Mouse (Mus musculus): Measurements from ENCODE around the gene Myh6.
"Not testable (repeated sequence)": the region's sequence is repeated elsewhere in the genome, so short reads cannot be mapped to it uniquely, and the experiment has no call there.

The Myh6 gene

DNA sequence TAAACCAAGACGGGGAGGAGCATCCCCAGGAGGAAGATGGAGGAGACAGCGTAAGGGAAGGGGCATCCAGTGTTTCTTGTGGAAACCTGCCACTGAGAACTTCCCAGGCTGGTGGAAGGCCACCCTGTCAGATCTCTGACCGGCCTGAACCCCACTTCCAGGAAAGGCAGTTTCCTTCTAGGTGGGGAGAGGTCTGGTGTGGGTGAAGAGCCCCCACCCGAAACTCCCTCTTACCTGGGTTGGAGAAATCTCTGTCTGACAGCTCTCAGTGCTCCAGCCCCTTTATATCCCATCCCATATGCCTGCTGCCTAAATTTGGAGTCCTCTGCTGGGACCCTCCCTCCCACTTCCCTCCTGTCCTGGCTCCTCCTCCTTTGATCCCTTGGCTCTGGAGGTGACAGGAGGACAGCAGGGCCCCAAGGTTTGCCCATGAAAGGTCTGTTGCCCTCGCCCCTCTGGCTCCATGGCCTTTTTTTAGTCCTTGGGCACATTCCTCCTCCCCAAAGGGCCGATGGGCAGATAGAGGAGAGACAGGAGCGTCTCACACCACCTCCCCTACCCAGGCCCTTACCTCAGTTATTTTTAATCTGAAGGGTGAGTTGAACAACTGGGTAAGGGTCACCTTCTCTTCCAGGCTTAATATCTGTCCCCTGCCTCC, at the start of gene Myh6:
Gene Myh6, minus strand, starts transcription at position 608 of the 658 bp plus-strand sequence.
- DNase-seq (ENCODE audit: low spot score in 2 of 2) = no peak

DNA sequence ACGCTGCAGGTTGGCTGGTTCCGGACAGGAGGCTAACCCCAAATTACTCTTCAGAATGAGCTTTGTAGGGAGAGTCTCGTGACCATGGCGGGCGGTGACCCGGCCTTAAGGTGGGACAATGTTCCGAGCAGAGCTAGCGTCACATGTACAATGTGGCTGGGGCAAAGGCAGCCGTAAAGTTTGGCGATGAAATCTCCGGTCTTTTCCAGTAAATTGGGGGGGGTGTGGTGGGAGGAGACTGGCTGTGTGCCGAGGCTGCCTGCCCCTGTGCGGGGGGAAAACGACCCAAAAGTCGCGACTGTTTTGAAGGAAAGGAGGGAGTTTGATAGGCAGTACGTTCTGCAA, 49.0 kb upstream of the Myh6 start:
- no peak for DNase-seq (ENCODE audit: low spot score in 2 of 2)

DNA sequence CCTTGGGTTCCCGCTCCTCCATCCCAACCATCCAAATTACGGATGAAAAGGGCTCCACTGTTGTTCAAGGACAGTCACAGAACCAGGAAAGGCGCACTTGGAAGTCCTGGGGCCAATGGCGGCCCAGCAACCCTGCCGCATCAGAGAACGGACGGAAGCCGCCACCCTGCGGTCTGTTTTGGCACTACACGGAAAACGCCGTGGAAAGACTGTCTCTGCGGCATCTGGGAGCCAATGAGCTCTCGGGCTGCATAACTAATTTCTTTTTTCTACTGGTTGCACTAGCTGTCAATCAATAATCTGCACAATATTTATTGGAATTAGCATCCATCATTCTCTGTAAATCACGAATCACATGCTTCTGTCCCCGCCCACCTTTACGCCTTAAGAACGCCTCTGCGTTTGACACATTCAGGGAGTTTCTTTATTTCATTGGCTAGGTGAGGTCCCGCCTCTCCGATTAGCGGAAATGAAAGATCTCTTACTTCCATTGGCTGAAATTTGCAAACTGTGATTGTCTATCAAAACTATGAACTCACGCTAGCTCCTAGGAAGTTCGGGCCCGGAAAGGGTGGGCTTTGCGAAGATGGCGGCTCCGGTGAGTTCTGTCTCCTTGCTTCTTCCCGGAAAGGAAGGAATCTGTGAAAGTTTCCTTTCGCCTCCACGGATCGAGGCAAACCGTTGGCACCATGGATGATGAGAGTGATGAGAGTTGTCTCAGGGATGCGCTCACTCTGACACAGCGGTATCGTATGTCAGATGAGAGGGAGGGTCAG, 48.5 kb upstream of the Myh6 start, which contains the start of gene Ngdn:
Gene Ngdn, plus strand, starts transcription at position 464 of the 776 bp plus-strand sequence.
- DNase-seq (ENCODE audit: low spot score in 2 of 2) = peak; percentile 99

DNA sequence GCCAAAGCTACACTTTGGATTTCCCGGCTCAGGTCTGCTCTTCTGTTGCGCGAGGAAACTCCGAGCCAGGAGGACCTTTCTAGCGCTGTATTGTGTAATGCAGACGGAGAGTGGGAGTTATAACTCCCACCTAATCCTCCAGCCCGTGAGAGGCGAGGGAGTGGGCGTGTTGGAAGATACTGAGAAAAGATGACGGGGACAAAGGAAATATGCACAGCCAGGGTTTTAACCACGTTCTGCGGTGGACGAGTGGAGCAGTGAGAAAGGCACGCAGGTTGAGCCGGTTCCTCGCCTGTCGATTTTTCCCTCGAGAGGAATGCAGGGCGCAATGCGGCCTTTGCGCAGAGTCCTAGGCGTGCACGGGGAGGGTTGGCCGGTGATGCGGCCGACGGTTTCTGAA, 47.9 kb upstream of the Myh6 start:
- DNase-seq (ENCODE audit: low spot score in 2 of 2) = peak; percentile 76 to 84

DNA sequence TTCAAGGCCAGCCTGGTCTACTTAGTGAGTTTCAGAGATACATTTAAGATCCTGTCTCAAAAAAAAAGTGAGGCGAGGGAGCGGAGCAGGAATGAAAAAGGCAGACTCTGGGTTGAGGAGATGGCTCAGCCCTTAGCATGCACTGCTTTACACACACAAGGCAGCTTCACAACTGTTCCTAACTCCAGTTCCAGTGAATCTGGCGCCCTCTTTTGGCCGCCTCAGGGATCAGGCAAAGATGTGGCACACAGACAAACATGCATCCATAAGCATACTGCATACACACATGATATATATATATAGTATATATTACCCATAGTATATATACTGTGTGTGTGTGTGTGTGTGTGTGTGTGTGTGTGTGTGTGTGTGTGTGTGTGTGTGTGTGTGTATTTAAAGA, 44.4 kb upstream of the Myh6 start:
- DNase-seq (ENCODE audit: low spot score in 2 of 2) = peak in 1 of 2 experiments; percentile 49

DNA sequence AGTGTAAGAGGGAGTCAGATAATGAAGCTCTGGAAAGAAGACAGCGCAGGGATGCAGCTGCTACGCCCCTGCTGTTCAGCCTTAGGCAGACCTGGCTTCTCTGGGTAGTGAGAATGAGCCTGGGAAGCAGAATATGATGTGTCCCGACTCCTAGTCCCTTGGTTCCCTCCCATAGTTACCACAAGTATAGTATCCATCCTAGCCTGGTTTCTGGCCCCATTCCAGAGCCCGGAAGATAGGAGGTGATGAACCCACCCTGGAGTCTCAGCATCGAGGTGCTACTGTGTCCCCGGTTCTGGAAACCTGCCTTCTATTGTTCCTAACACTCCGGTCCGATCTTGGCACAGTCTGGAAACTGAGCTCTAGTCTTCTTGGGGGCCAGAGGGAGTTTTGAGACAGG, 41.7 kb upstream of the Myh6 start:
- no peak for DNase-seq (ENCODE audit: low spot score in 2 of 2)

DNA sequence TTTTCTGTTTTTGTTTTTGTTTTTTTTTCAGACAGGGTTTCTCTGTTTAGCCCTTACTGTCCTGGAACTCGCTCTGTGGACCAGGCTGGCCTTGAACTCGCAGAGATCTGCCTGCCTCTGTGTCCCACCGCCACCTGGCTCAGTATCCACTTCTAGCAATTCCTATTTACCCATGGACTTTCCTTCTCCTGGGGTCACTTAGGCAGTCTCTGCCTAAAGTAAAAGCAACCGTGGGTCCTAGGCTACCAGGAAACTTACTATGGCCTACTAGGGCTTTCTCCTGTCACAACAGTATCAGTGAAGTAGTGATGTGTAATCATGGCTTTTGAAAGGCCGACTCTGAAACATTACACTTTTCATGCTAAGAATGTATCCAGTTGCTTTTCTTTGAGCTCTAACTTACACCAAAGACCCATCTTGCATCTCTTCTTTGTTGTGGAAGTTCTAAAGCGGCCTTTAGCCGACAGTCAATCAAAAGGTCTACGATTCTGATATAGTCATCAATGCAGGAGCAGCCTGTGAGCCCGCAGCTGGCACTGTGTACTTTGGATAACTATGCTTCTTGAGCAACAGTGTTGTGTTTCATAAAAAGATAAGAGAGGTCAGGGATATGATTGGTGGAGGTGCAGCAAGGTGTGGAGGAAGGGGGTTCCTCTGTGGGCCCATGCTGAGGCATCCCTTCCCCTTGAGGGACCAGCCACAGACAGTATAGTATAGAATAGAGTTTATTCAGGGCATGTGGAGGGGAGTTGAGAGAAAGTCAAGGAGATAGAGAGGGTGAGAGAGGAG, 40.6 kb upstream of the Myh6 start:
- no peak for DNase-seq (ENCODE audit: low spot score in 2 of 2)

DNA sequence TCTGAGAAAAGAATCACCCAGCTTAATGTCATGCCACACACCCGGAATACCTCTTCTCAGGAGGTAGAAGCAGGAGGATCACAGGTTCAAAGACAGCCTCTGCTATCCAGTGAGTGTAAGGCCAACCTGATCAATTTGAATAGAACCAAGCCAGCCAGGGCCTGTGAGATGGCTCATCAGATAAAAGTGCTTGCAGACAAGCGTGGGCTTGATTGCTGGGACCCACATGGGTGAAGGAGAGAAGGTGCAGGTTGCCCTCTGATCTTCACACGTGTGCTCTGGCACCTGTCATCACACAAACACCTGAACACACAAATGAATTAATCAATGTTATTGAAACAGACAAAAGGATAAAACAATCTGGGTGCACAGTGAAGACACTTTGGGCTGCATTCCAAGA, 39.8 kb upstream of the Myh6 start:
- DNase-seq (ENCODE audit: low spot score in 2 of 2) = no peak

DNA sequence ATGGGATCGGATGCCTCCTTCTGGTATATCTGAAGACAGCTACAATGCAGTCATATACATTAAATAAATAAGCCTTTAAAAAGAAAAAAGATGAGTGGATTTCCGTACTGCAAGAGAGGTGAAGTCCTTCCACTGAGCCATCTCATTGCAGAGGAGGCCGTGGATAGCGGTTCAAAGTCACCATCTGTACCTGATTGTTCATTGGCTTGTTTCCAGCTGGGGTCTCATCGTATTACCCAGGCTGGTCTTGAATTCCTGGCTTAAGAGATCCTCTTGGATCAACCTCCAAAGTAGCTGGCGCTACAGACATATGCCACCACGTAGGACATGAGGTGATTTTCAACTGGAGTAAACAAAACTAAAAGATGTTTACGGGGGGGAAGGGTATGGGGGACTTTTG, 39.2 kb upstream of the Myh6 start:
- no peak for DNase-seq (ENCODE audit: low spot score in 2 of 2)

DNA sequence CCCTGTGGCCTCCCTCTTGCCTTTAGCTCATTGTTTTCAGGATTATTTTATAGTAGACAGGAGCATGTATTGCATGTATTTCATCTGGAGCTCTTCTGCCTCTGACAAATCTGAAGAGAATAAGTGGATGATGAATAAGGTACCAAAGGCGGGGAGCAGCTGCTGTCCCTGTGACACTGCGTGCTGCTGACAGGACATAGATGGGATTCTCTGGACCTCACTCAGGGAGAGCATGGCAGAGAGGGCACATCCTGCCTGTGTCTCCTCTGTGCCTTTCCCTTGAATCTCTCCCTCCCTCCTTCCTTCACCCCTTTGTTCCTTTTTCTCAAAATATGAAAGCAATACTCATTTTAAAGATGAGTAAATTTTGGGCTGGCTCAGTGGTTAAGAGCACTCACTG, 38.8 kb upstream of the Myh6 start:
- DNase-seq (ENCODE audit: low spot score in 2 of 2) = no peak

DNA sequence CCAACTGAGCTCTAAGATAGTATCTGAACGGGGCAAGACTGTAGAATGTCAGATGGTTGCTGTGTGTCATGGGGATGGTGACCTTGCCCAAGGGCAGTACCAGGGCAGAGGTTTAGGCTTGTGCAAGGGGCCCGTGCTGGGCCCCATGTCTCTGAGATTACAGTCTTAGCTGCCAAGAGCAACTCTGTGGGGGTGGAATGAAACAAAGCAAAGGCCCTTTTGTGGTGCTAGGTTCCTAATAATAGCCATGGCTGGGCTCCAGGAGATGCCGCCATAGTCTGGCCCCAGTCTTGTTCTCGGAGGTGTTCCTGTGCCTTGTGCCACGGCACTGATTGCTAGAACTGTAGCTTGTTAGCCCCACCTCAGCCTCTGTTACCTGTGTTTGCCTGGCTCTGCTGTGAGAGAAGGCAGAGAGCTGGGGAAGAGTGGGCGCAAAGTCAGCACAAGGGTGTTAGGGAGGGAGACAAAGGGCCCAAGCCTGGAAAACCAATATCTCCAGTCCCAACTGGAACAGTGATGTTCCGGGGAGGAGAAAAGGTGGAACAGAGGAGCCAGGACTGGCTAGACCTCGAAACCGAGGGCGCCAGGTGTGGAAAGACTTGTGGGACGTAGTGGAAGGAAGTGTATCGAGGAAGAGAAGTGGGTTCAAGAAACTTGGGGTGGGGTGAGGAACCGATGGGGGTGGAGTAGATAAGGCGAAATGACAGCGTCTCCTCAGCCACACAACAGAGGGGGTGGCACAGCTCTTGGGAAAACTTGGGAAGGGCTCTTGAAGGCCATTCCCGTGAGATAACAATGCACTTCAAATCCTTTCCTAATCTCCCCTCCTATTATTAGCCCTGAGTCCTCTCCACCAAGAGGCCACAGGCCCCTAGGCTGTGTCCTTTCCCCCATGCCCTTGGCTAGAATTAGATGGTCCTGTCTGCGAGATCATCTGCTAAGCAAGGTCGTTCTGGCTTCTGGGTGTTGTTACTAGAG, 37.4 kb upstream of the Myh6 start:
- no peak for DNase-seq (ENCODE audit: low spot score in 2 of 2)

DNA sequence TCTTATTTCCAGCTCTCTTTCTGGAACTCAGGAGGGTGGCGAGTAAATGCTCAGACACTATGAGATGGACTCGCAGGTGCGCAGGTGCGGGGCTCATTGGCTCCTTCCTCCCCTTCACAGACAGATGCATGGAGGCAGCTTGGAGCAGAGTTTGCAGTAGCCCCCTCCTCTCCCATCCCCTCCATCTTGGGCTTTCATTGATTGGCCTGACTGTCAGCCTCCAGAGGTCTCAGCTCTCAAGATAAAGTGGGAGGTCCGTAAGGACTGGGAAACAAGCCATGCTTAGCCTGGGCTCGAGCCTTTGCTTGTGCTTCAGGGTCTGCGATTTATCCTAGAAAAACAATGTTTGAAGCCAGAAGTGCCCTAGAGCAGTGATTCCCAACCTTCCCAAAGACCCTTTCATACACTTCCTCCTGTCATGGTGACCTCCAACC, 36.0 kb upstream of the Myh6 start:
- no peak for DNase-seq (ENCODE audit: low spot score in 2 of 2)

DNA sequence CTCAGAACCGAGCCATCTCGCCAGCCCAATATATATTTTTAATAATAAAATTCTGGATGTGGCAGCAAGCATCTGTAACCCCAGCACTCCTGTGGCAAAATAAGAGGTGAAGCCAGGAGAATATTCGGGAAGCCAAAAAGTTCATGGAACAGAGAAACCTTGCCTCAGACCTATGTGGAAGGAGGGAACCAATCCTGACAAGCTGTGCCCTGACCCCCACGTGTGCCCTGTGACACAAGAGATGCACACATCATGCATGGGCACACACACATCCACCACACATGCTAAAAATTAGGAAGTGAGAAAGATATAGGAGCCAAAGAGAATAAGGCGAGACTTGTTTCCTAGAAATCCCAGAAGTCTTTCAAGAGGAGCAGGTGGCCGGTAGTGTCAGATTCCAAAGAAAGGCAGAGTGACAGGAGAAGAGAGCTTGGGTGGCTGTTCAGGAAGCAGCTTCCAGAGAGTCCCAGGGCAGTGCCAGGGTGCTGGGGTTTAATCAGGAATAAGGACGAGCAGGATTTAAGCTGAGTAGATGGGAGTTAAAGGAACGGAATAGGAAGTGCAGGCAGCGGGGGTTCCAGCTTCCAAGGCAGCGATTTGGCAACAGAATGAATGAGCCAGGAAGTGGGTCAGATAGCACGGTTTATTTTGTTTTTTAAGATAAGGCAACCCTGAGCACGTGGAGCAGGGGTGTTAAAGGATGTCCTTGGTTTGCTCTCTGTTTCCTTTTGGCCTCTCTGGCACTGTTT, 35.4 kb upstream of the Myh6 start:
- DNase-seq (ENCODE audit: low spot score in 2 of 2) = no peak

DNA sequence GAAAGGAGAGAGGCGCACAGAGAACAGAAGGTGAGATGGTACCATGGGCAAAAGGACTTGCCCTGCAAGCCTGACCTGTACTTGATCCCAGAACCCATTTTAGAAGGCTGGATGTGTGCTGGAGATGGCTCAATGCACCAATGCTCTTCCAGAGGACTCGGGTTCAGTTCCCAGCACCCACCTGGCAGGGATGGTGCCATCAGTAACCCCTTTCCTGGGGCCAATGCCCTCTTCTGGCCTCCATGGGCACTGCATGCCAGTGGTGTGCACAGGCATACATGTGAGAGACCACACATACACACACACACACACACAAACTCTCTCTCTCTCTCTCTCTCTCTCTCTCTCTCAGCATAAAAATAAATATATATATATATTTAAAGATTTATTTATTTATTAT, 34.7 kb upstream of the Myh6 start:
- DNase-seq (ENCODE audit: low spot score in 2 of 2) = no peak

DNA sequence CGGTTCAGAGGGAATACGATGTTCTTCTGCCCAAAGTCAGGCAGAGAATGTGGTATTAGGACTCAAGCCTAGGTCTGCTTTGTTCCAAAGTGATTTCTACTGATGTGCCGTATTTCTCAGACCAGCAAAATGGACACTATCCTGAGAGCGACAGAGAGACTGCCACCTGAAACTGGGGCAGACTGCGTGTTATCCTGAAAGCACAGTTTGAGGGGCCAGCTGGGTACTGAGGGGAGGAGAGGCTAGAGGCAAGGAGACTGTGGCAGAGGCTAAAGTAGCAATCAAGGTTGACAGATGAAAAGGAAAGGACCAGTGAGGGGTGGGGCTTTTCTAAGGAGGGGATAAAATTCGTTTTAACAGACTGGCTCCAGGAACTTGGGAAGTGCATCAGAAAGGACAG, 34.1 kb upstream of the Myh6 start:
- DNase-seq (ENCODE audit: low spot score in 2 of 2) = no peak

DNA sequence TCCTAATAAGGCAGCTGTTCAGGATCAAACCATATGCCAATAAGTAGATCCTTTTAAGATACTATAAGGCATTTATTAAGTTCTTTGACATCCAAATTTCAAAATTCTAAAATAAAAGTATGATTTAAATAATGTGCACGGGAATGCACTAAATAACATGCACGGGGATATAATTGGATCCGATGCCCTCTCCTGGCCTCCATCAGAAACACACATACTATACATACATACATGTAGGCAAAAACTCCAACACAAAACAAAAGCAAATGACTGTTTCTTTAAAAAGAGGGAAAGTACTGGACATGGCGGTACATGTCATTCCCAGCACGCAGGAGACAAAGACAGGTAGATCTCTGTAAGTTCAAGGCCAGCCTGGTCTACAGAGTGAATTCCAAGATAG, 33.1 kb upstream of the Myh6 start:
- DNase-seq (ENCODE audit: low spot score in 2 of 2) = not testable (repeated sequence)

DNA sequence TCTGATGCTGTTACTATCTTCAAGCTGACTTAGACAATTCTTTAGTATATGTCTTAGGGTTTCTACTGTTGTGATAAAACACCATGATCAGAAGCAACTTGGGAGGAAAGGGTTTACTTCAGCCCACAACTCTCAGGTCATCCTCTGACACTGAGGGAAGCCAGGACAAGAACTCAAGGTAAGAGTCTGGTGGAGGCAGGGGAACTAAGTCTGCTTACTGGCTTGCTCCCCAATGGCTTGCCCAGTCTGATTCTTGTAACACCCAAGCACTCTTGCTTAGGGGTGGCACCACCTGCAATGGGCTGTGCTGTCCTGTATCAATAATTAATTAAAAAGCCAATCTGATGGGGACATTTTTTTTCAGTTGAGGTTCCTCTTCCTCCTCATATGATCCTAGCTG, 32.0 kb upstream of the Myh6 start:
- DNase-seq (ENCODE audit: low spot score in 2 of 2) = no peak

DNA sequence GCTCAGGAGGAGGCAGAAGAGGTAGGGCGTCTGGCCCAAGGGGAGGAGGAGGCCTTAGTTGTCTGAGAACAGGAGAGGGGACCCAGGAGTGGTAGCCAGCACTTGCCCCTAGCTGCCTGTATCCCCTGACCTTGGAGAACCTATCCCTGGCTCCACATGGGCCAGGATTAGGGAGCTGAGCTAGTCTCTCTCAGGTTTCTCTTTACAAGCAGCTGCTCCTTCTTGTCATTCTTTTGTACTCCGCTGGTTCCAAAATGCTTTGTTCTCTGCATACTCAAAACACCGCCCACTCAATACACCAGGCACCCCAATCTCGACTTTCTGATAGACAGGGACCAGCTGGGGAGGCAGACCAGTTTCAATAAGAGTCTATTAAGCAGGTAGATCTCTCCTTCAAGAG, 30.6 kb upstream of the Myh6 start:
- DNase-seq (ENCODE audit: low spot score in 2 of 2) = no peak

DNA sequence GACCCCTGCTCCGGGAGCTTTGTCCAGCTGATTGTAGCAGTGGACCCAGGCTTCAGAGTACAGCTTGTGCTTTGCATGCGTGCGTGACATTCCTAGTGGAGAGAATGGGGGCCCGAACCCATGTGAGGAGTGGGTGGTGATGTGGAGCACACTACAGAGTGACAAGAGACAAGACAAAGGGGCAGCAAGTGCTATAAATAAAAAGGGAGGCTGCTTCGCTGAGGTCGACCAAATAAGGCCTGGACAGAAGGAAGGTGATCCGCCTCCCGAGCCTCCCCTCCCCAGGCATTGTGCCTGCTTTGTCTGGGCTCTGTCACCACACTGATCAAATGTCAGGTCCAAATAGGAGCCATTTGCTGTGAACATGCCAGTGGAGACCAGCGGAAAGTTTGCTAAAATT, 30.1 kb upstream of the Myh6 start:
- DNase-seq (ENCODE audit: low spot score in 2 of 2) = no peak

DNA sequence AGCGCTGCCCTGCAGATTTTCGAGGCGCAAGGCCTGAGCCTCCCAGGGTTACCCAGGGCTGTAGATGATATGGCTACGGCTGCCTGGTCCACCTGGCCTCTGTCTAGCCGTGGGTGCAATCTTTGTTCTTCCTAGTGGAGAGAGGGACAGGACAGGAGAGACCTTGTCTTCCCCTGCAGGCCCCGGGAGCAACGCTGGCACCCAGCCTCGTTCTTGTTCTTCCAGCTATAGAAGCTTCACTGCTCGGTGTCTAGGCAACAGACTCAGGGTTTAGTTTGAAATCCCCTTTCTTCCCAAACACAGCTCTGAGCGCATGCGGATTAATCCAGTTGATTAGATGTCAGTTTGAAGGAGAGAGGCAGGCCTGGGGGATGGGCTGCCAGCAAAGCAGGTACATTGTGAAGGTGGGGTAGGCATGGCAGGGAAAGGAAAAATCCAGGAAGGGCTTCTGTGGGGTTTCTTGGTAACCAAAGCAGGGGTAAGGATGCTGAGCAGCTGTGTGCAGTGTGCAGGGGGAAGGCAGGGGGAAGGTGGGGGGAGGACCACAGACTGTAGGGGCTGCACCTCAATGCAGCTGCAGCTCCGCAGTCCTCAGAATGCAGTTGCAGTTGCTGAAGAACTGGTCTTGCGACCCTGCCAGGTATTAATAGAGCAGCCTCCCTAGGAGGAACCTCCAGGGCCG, 28.9 kb upstream of the Myh6 start:
- peak; percentile 80 to 83 for DNase-seq (ENCODE audit: low spot score in 2 of 2)
